Mouse (Mus musculus): ENCODE measurements at regions not wholly inside any gene's neighbourhood (a gene's known extent, or its start where the extent isn't known, plus 50 kb on each side); places are given as distances from the start of the nearest gene placed in this dataset.

DNA sequence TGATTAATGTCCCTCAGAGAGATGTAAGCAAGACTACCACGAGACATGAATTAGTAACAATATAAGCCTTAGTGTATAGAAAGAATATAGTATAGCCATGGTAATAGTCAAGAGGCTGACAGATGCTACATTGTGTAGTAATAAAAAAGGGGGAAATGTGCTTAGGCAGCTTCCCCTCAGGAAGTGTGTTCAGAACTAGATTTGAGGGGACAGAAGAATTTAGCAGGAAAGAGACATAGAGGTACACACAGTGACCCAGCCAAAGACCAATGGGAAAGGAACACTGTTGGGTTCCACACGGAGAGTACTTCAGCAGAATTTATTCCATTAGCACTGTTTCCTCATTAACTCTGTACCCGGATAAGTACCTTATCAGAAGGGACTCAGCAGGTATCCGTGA is 614.0 kb upstream of the Fam92a start:
- H3K4me3 ChIP-seq (replicated peaks in 1 of 3; ENCODE audit: low read depth in 2 of 3, low read length in 2 of 3, poor library complexity in 1 of 3): no peak overlapping the region
- H3K9me3 ChIP-seq (replicated peaks; ENCODE audit: low read length): no peaks in the 10 kb centered on the region
- dilution Hi-C loops (cut with MboI; ENCODE audit: extremely low pct_ligation_motif_present, extremely low pct_unique_long_range_greater_than_20kb, low sequenced_read_pairs): no loop called here
- no peak overlapping the region for H3K4me2 ChIP-seq (ENCODE audit: insufficient read depth, low read depth, poor library complexity, severe bottlenecking)
- in situ Hi-C loops (cut with MboI; ENCODE audit: low pct_ligation_motif_present, low pct_unique_long_range_greater_than_20kb, low sequenced_read_pairs): no loop called here
- no peaks in the 10 kb centered on the region for H3K79me2 ChIP-seq (replicated peaks; ENCODE audit: control insufficient read depth, extremely low read depth, insufficient read depth, poor library complexity, severe bottlenecking)
- H3K27ac ChIP-seq (ENCODE audit: insufficient read depth, low read depth): no peak overlapping the region
- no peaks in the 10 kb centered on the region for H3K36me3 ChIP-seq (replicated peaks in 1 of 2; ENCODE audit: control insufficient read depth in 1 of 2, insufficient read depth in 1 of 2, low read length in 1 of 2)
- DNase-seq (ENCODE audit: extremely low read depth): no peak
- H3K4me1 ChIP-seq (ENCODE audit: control insufficient read depth in 1 of 2, insufficient read depth in 2 of 2): peaks cover 16 to 48% of the 10 kb centered on the region in 2 experiments; a peak in 3 of 4 replicates
- H3K9ac ChIP-seq (ENCODE audit: insufficient read depth, low read depth): no peak overlapping the region
- H3K27me3 ChIP-seq (replicated peaks): no peaks in the 10 kb centered on the region
- TF ChIP-seq RAD21 (IDR thresholded peaks at IDR 0.05; ENCODE audit: low read depth, low read length) (no peak), USF2 (conservative IDR thresholded peaks at IDR 0.05; ENCODE audit: low read depth, low read length) (no peak), MAZ (IDR thresholded peaks at IDR 0.05; ENCODE audit: low read depth, low read length) (no peak), JUND (conservative IDR thresholded peaks at IDR 0.05; ENCODE audit: low read depth, low read length) (no peak), MYC (IDR thresholded peaks at IDR 0.05; ENCODE audit: low read depth, low read length) (no peak), ELF1 (IDR thresholded peaks at IDR 0.05; ENCODE audit: low read depth, low read length) (no peak), E2F4 (IDR thresholded peaks at IDR 0.05; ENCODE audit: insufficient replicate concordance, low read depth, low read length) (no peak)

DNA sequence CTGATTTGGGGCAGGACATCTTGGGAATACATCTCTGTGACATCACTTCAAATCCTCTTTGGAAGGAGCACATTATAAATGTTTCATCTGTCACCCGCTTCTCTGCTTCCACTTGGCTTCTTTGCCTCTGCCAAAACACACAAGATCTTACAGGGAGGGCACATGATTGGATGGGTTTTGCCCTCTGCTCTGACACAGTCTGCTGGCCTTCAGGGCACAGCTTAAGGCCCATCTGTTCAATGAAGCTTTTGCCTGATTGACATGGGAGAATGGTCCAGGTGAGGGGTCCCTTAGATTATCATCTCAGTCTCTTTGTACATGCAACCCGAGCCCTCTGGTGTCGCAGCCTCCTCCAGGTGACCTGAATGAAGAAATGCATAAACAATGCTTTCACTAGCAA is 612.7 kb upstream of the Fam92a start:
- H3K79me2 ChIP-seq (replicated peaks; ENCODE audit: control insufficient read depth, extremely low read depth, insufficient read depth, poor library complexity, severe bottlenecking): no peaks in the 10 kb centered on the region
- H3K36me3 ChIP-seq (replicated peaks in 1 of 2; ENCODE audit: control insufficient read depth in 1 of 2, insufficient read depth in 1 of 2, low read length in 1 of 2): no peaks in the 10 kb centered on the region
- peak overlapping the region; percentile 41; the same call in 1 of the 2 replicates for H3K27ac ChIP-seq (ENCODE audit: insufficient read depth, low read depth)
- peak overlapping the region; percentile 84; the same call in 1 of the 2 replicates for H3K4me2 ChIP-seq (ENCODE audit: insufficient read depth, low read depth, poor library complexity, severe bottlenecking)
- in situ Hi-C loops (cut with MboI; ENCODE audit: low pct_ligation_motif_present, low pct_unique_long_range_greater_than_20kb, low sequenced_read_pairs): no loop called here
- H3K27me3 ChIP-seq (replicated peaks): no peaks in the 10 kb centered on the region
- H3K9me3 ChIP-seq (replicated peaks; ENCODE audit: low read length): no peaks in the 10 kb centered on the region
- TF ChIP-seq UBTF (IDR thresholded peaks at IDR 0.05; ENCODE audit: low read depth, low read length): no peak
- no peak for TF ChIP-seq KAT2A (IDR thresholded peaks at IDR 0.05; ENCODE audit: insufficient replicate concordance, low read length)
- TF ChIP-seq ZMIZ1 (IDR thresholded peaks at IDR 0.05; ENCODE audit: low read depth, low read length): no peak
- TF ChIP-seq POLR2AphosphoS2 (IDR thresholded peaks at IDR 0.05; ENCODE audit: low read depth, low read length): no peak
- no peak for TF ChIP-seq MEF2A (IDR thresholded peaks at IDR 0.05; ENCODE audit: borderline replicate concordance, low read depth, low read length)
- TF ChIP-seq SIN3A (IDR thresholded peaks at IDR 0.05; ENCODE audit: low read length): no peak
- no peak for TF ChIP-seq TBP (conservative IDR thresholded peaks at IDR 0.05; ENCODE audit: low read depth, low read length)
- TF ChIP-seq NELFE (IDR thresholded peaks at IDR 0.05; ENCODE audit: low read depth, low read length): no peak
- TF ChIP-seq ZC3H11A (IDR thresholded peaks at IDR 0.05; ENCODE audit: low read depth, low read length): no peak
- no peak for TF ChIP-seq ZNF384 (IDR thresholded peaks at IDR 0.05; ENCODE audit: low read depth, low read length)
- TF ChIP-seq JUND (conservative IDR thresholded peaks at IDR 0.05; ENCODE audit: low read depth, low read length): no peak
- TF ChIP-seq MXI1 (IDR thresholded peaks at IDR 0.05; ENCODE audit: low read depth, low read length): no peak
- no peak for TF ChIP-seq HCFC1 (IDR thresholded peaks at IDR 0.05; ENCODE audit: low read depth, low read length)
- no peak for TF ChIP-seq MAX (IDR thresholded peaks at IDR 0.05; ENCODE audit: low read length)
- TF ChIP-seq IRF4 (IDR thresholded peaks at IDR 0.05; ENCODE audit: low read depth, low read length): no peak
- TF ChIP-seq GABPA (IDR thresholded peaks at IDR 0.05; ENCODE audit: insufficient replicate concordance, low read depth, low read length): no peak
- no peak for TF ChIP-seq SMC3 (IDR thresholded peaks at IDR 0.05; ENCODE audit: low read depth, low read length)
- no peak for TF ChIP-seq JUN (IDR thresholded peaks at IDR 0.05; ENCODE audit: insufficient read depth, low read depth, low read length)
- no peak for TF ChIP-seq E2F4 (IDR thresholded peaks at IDR 0.05; ENCODE audit: insufficient replicate concordance, low read depth, low read length)
- H3K4me1 ChIP-seq (ENCODE audit: control insufficient read depth in 1 of 2, insufficient read depth in 2 of 2): peaks cover 23 to 59% of the 10 kb centered on the region in 2 experiments
- DNase-seq (ENCODE audit: extremely low read depth): no peak
- dilution Hi-C loops (cut with MboI; ENCODE audit: extremely low pct_ligation_motif_present, extremely low pct_unique_long_range_greater_than_20kb, low sequenced_read_pairs): no loop called here
- no peak overlapping the region for H3K4me3 ChIP-seq (replicated peaks in 1 of 3; ENCODE audit: low read depth in 2 of 3, low read length in 2 of 3, poor library complexity in 1 of 3)
- peak overlapping the region; percentile 66; the same call in 1 of the 2 replicates for H3K9ac ChIP-seq (ENCODE audit: insufficient read depth, low read depth)
